Mouse (Mus musculus): ENCODE measurements around the gene Vps33a. TPM values are rescaled to one million over a fixed set of nuclear protein-coding genes. Genes with fewer than 3 reads are reported as not detected.

Gene Vps33a
- polyA plus RNA-seq, 1 experiment: 45.6 TPM

- TF ChIP-seq CTCF (IDR thresholded peaks at IDR 0.05; ENCODE audit: borderline replicate concordance, extremely low read depth, insufficient read depth, insufficient read length) (no peak), POLR2A (IDR thresholded peaks at IDR 0.05; ENCODE audit: borderline replicate concordance, extremely low read depth, insufficient read depth, insufficient read length, poor library complexity, severe bottlenecking) (no peak)
- DNase-seq (ENCODE audit: low read depth): no peak
Measured at GRCm38 (mm10) chr5:123580043-123580442, 7.2 kb upstream of the Vps33a start.

DNA sequence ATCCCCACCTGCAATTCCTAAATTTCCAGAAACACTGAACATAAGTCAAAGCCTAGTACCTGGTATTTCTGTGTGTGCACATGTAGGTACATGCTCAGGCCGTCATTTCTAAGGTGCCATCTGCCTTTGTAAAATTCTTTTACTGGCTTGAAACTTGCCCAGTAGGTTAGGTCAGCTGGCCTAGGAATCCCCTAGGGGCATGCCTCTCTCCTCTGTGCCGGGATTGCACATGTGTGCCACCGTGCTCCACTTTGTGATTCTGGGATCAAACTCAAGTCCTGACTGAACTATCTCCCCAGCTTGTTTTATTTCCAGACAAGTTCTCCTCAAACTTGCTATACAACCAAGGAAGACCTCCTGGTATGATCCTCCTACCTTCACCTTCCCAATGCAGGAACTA is 3.9 kb upstream of the Vps33a start:
- TF ChIP-seq CTCF (IDR thresholded peaks at IDR 0.05; ENCODE audit: borderline replicate concordance, extremely low read depth, insufficient read depth, insufficient read length): no peak
- TF ChIP-seq POLR2A (IDR thresholded peaks at IDR 0.05; ENCODE audit: borderline replicate concordance, extremely low read depth, insufficient read depth, insufficient read length, poor library complexity, severe bottlenecking): no peak
- DNase-seq (ENCODE audit: low read depth): no peak

DNA sequence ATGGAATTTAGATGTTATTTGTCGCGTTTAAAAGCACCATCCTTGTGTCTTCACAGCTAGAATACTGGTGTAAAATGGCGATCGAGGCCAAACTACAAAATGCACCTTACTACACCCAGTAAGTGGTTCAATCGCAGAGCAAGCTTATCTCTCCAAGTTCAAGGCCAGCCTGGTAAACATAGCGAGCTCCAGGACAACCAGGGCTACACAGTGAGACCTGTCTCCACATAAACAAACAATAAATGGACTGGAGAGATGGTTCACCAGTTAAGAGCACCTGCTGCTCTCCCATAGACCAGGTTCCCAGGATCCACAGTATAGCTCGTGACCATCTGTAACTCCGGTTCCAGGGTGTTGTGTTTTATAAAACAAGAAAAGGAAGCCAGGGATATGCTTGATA is 524 bp upstream of the Vps33a start:
- DNase-seq (ENCODE audit: low read depth): no peak
- no peak for TF ChIP-seq CTCF (IDR thresholded peaks at IDR 0.05; ENCODE audit: borderline replicate concordance, extremely low read depth, insufficient read depth, insufficient read length)

DNA sequence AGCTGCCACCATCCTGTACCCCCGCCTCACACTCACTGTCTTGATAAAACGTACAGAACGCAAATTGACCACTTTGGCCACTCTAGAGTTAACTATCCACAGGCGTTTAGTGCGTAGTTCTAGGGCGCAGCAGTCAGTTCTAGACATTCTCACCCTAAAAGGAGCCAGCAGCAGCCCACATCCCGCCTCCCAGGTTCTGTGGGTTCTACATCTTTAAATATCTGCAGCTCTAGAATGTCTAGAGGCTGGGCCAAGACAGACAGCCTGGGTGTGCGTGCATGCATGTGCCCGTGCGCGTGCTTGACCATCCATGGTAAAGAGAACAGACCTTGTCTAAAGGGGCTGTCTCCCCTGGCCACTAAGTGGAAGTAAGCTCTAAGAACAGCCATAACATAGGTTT is 11.7 kb downstream of the Vps33a start:
- TF ChIP-seq POLR2A (IDR thresholded peaks at IDR 0.05; ENCODE audit: borderline replicate concordance, extremely low read depth, insufficient read depth, insufficient read length, poor library complexity, severe bottlenecking) (no peak), CTCF (IDR thresholded peaks at IDR 0.05; ENCODE audit: borderline replicate concordance, extremely low read depth, insufficient read depth, insufficient read length) (no peak)
- DNase-seq (ENCODE audit: low read depth): no peak

GRCm38 (mm10) chr5:123559588-123559987 is 13.2 kb downstream of the Vps33a start:
- no peak for DNase-seq (ENCODE audit: low read depth)
- TF ChIP-seq POLR2A (IDR thresholded peaks at IDR 0.05; ENCODE audit: borderline replicate concordance, extremely low read depth, insufficient read depth, insufficient read length, poor library complexity, severe bottlenecking) (no peak), CTCF (IDR thresholded peaks at IDR 0.05; ENCODE audit: borderline replicate concordance, extremely low read depth, insufficient read depth, insufficient read length) (no peak)

GRCm38 (mm10) chr5:123556451-123556850 is 16.4 kb downstream of the Vps33a start:
- DNase-seq (ENCODE audit: low read depth): peak; percentile 33

DNA sequence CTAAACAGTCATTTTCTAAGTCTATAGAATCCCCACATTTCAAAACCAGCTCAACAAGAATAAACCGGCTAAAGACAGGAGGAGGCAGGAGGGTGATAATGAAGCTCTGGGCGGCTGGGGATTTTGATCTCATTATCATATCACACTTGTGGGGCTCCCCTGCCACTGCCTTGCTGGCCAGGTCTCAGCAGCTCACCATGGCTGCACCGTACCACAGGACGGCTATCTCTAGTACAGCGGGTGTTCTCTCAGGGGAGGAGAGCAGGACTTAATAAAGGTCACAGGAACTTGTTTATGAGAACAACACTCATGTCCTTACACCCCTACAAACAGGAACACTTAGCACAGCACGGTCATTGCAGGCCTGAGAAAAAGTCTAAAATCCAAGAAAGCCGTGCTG is 17.1 kb downstream of the Vps33a start:
- DNase-seq (ENCODE audit: low read depth): no peak
- no peak for TF ChIP-seq POLR2A (IDR thresholded peaks at IDR 0.05; ENCODE audit: borderline replicate concordance, extremely low read depth, insufficient read depth, insufficient read length, poor library complexity, severe bottlenecking)
- no peak for TF ChIP-seq CTCF (IDR thresholded peaks at IDR 0.05; ENCODE audit: borderline replicate concordance, extremely low read depth, insufficient read depth, insufficient read length)

More at GRCm38 (mm10) chr5:123556451-123556850, 16.4 kb downstream of the Vps33a start:
- no peak for TF ChIP-seq CTCF (IDR thresholded peaks at IDR 0.05; ENCODE audit: borderline replicate concordance, extremely low read depth, insufficient read depth, insufficient read length)

DNA sequence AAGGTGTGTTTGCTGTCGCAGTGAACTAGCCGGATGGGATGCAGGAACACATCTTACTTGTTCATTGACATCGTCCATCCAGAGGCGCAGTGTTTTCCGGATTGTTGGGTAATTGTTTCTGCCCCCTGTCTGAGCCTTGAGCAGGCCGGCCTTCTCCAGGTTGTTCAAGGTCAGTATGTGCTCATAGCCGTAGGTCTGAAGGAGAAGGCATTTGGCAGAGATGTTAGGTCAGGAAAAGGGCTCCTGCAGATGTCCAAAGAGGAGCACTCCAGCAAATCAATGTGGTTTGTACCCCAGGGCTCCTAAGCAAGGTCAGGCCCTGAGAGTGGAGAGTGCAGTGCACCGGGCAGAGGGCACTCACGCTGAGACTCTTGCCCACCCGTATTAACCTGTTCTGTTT is 39.0 kb downstream of the Vps33a start:
- DNase-seq (ENCODE audit: low read depth): no peak
- TF ChIP-seq POLR2A (IDR thresholded peaks at IDR 0.05; ENCODE audit: borderline replicate concordance, extremely low read depth, insufficient read depth, insufficient read length, poor library complexity, severe bottlenecking): no peak
- TF ChIP-seq CTCF (IDR thresholded peaks at IDR 0.05; ENCODE audit: borderline replicate concordance, extremely low read depth, insufficient read depth, insufficient read length): no peak

- DNase-seq (ENCODE audit: low read depth): no peak
- TF ChIP-seq POLR2A (IDR thresholded peaks at IDR 0.05; ENCODE audit: borderline replicate concordance, extremely low read depth, insufficient read depth, insufficient read length, poor library complexity, severe bottlenecking): no peak
- TF ChIP-seq CTCF (IDR thresholded peaks at IDR 0.05; ENCODE audit: borderline replicate concordance, extremely low read depth, insufficient read depth, insufficient read length): no peak
Measured at GRCm38 (mm10) chr5:123530056-123530455, 42.8 kb downstream of the Vps33a start.

DNA sequence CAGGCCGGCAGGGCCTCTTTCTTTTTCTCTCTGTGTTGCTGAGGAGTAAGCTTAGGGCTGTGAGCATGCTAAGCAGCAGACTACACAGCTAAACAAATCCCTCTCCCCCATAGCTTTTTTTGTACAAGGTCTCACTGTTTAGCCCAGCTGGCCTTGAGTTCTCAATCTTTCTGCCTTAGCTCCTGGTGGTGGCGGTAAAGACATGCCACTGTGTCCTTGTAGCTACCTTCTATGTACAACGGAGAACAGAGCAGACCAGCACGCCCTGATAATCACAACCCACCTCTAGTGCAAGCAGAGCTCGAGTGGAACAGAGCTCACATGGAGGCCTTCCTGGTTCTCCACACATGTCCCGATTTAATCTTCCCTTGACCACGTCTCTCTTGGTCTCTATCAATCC is 44.2 kb downstream of the Vps33a start:
- no peak for DNase-seq (ENCODE audit: low read depth)
- TF ChIP-seq POLR2A (IDR thresholded peaks at IDR 0.05; ENCODE audit: borderline replicate concordance, extremely low read depth, insufficient read depth, insufficient read length, poor library complexity, severe bottlenecking): no peak
- no peak for TF ChIP-seq CTCF (IDR thresholded peaks at IDR 0.05; ENCODE audit: borderline replicate concordance, extremely low read depth, insufficient read depth, insufficient read length)

- DNase-seq (ENCODE audit: low read depth): no peak
- TF ChIP-seq POLR2A (IDR thresholded peaks at IDR 0.05; ENCODE audit: borderline replicate concordance, extremely low read depth, insufficient read depth, insufficient read length, poor library complexity, severe bottlenecking): no peak
- TF ChIP-seq CTCF (IDR thresholded peaks at IDR 0.05; ENCODE audit: borderline replicate concordance, extremely low read depth, insufficient read depth, insufficient read length): no peak
Measured at GRCm38 (mm10) chr5:123525916-123526495, 46.8 kb downstream of the Vps33a start.

DNA sequence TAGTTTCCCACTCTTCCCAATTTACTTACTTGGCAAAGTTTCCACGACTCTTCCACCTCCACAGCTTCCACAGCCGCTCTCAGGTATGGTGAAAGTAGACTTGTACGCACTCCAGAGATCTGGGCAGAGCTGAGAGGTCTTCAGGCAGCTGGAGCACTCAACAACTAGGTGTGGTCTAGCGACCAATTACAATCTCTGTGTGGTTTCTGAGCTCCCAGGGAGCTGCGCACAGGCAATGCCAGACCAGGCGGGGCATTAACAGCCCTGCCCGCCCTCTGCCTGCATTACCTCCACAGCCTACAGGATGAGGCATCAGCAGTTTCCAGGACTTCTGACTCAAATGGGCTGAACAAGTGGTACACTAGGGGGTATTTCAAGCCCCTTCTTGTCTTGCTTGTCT is 47.6 kb downstream of the Vps33a start, which contains the start of gene Gm49027:
Gene Gm49027 (minus strand): TSS at position 208 of the 400 bp plus-strand sequence.
- TF ChIP-seq POLR2A (IDR thresholded peaks at IDR 0.05; ENCODE audit: borderline replicate concordance, extremely low read depth, insufficient read depth, insufficient read length, poor library complexity, severe bottlenecking) (no peak), CTCF (IDR thresholded peaks at IDR 0.05; ENCODE audit: borderline replicate concordance, extremely low read depth, insufficient read depth, insufficient read length) (no peak)
- no peak for DNase-seq (ENCODE audit: low read depth)

DNA sequence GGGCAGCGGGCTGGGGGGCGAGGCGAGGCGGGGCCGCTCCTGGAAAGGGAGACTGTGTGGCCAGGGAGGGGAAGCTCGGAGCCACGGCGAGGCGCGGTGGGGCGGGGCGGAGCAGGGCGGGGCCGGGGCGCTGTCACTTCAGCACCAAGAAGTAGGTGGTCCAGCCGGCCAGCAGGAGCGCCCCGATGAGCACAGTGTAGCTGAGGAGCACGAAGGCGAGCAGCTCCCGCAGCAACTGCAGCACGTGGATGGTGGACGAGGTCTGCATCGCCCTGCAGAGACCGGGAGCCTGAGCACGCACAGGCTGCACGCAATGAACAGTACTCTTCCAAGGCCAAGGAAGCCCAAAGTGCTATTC is 48.5 kb downstream of the Vps33a start:
- DNase-seq (ENCODE audit: low read depth): no peak
- TF ChIP-seq CTCF (IDR thresholded peaks at IDR 0.05; ENCODE audit: borderline replicate concordance, extremely low read depth, insufficient read depth, insufficient read length) (no peak), POLR2A (IDR thresholded peaks at IDR 0.05; ENCODE audit: borderline replicate concordance, extremely low read depth, insufficient read depth, insufficient read length, poor library complexity, severe bottlenecking) (no peak)

All from brain, embryonic 14.5 days (tissue).